Mouse (Mus musculus) MEL (cell line): ENCODE data around the gene Frmd4b. TPM values are rescaled to one million over a fixed set of nuclear protein-coding genes. Genes with fewer than 3 reads are reported as not detected.

Experiments
- DNase-seq: peaks from one replicate; pipeline ENCODE4 v3.0.0; 2011; ENCODE audit warnings: low read depth, low spot score
- H3K27ac ChIP-seq: 2 replicates; pipeline ENCODE4 v1.5.1; 2012; ENCODE audit warnings: low read depth, mild to moderate bottlenecking, control low read depth, low read length, moderate library complexity; ENCODE audit not compliant: control insufficient read depth
- H3K27me3 ChIP-seq, 2 experiments: fragments of 150-350 bp in 1 of 2; sonication (generic) in 1 of 2; 2 replicates each; pipeline ENCODE4 v1.6.1; 2012; ENCODE audit warnings: low read length in 2 of 2, mild to moderate bottlenecking in 2 of 2, improper control_type of control experiment in 1 of 2, moderate library complexity in 1 of 2; ENCODE audit not compliant: insufficient read depth in 2 of 2, control insufficient read depth in 1 of 2
- H3K36me3 ChIP-seq, 2 experiments: 2 replicates each; pipeline ENCODE4 v1.6.1; 2012 to 2014; ENCODE audit warnings: low read length in 2 of 2, improper control_type of control experiment in 1 of 2, inconsistent platforms in 1 of 2, mild to moderate bottlenecking in 1 of 2; ENCODE audit not compliant: insufficient read depth in 2 of 2, control insufficient read depth in 1 of 2
- H3K4me1 ChIP-seq, 2 experiments: fragments of 150-350 bp in 1 of 2; sonication (generic) in 1 of 2; 2 replicates each; pipeline ENCODE4 v1.6.1; 2012; ENCODE audit warnings: low read length in 2 of 2, improper control_type of control experiment in 1 of 2, mild to moderate bottlenecking in 1 of 2; ENCODE audit not compliant: insufficient read depth in 2 of 2, control insufficient read depth in 1 of 2
- H3K4me3 ChIP-seq, 2 experiments: fragments of 150-350 bp in 1 of 2; sonication (generic) in 1 of 2; 2 replicates each; pipeline ENCODE4 v1.5.1; 2012; ENCODE audit warnings: low read depth in 2 of 2, low read length in 2 of 2, mild to moderate bottlenecking in 2 of 2, moderate library complexity in 2 of 2, control low read depth in 1 of 2, improper control_type of control experiment in 1 of 2; ENCODE audit not compliant: control insufficient read depth in 1 of 2, insufficient read depth in 1 of 2
- H3K79me2 ChIP-seq: 2 replicates; pipeline ENCODE4 v1.6.1; 2012; ENCODE audit warnings: mild to moderate bottlenecking, low read length, moderate library complexity; ENCODE audit not compliant: control insufficient read depth, poor library complexity, insufficient read depth
- H3K9ac ChIP-seq: 2 replicates; pipeline ENCODE4 v1.6.1; 2012; ENCODE audit warnings: low read depth, mild to moderate bottlenecking, control low read depth, low read length, moderate library complexity; ENCODE audit not compliant: control insufficient read depth, poor library complexity, severe bottlenecking
- H3K9me3 ChIP-seq: fragments of 150-350 bp; sonication (generic); replicated peaks from 2 replicates; pipeline ENCODE4 v1.6.1; 2012; ENCODE audit warnings: mild to moderate bottlenecking, low read length, improper control_type of control experiment, moderate library complexity; ENCODE audit not compliant: insufficient read depth
- BHLHE40 ChIP-seq: IDR thresholded peaks from 2 replicates; pipeline ENCODE4 v1.6.1; 2012; ENCODE audit warnings: low read depth, mild to moderate bottlenecking, inconsistent platforms, low read length, improper control_type of control experiment, borderline replicate concordance
- CHD2 ChIP-seq: IDR thresholded peaks from 2 replicates; pipeline ENCODE4 v1.6.1; 2011; ENCODE audit warnings: low read length, improper control_type of control experiment
- E2F4 ChIP-seq: IDR thresholded peaks from 2 replicates; pipeline ENCODE4 v1.6.1; 2011; ENCODE audit warnings: low read depth, low read length, improper control_type of control experiment, borderline replicate concordance
- EP300 ChIP-seq, 2 experiments: IDR thresholded peaks; 2 replicates each; pipeline ENCODE4 v1.6.1; 2011; ENCODE audit warnings: improper control_type of control experiment in 2 of 2, low read length in 2 of 2, low read depth in 1 of 2, mild to moderate bottlenecking in 1 of 2
- GABPA ChIP-seq: IDR thresholded peaks from 2 replicates; pipeline ENCODE4 v1.6.1; 2012; ENCODE audit warnings: low read depth, mild to moderate bottlenecking, inconsistent platforms, low read length, improper control_type of control experiment, moderate library complexity
- GATA1 ChIP-seq: IDR thresholded peaks from 2 replicates; pipeline ENCODE4 v1.6.1; 2011; ENCODE audit warnings: low read depth, low read length, improper control_type of control experiment
- JUND ChIP-seq: IDR thresholded peaks from 2 replicates; pipeline ENCODE4 v1.6.1; 2011; ENCODE audit warnings: low read depth, mild to moderate bottlenecking, improper control_type of control experiment, low read length
- MAX ChIP-seq: IDR thresholded peaks from 2 replicates; pipeline ENCODE4 v1.6.1; 2011; ENCODE audit warnings: low read length, improper control_type of control experiment
- MAZ ChIP-seq: IDR thresholded peaks from 2 replicates; pipeline ENCODE4 v1.6.1; 2012; ENCODE audit warnings: low read depth, mild to moderate bottlenecking, inconsistent platforms, low read length, improper control_type of control experiment
- MXI1 ChIP-seq: IDR thresholded peaks from 2 replicates; pipeline ENCODE4 v1.6.1; 2011; ENCODE audit warnings: mild to moderate bottlenecking, low read depth, low read length, improper control_type of control experiment
- MYC ChIP-seq: IDR thresholded peaks from 2 replicates; pipeline ENCODE4 v1.6.1; 2011; ENCODE audit warnings: low read depth, mild to moderate bottlenecking, low read length, improper control_type of control experiment, moderate library complexity
- NELFE ChIP-seq: IDR thresholded peaks from 2 replicates; pipeline ENCODE4 v1.6.1; 2011; ENCODE audit warnings: low read depth, low read length, improper control_type of control experiment
- NRF1 ChIP-seq: IDR thresholded peaks from 2 replicates; pipeline ENCODE4 v1.6.1; 2014; ENCODE audit warnings: low read depth, mild to moderate bottlenecking, inconsistent platforms, low read length, improper control_type of control experiment, moderate library complexity; ENCODE audit not compliant: poor library complexity, insufficient read depth, severe bottlenecking
- POLR2A ChIP-seq, 2 experiments: IDR thresholded peaks; 2 replicates each; pipeline ENCODE4 v1.6.1; 2011 to 2012; ENCODE audit warnings: low read length in 2 of 2, mild to moderate bottlenecking in 2 of 2, control low read depth in 1 of 2, improper control_type of control experiment in 1 of 2, low read depth in 1 of 2, moderate library complexity in 1 of 2; ENCODE audit not compliant: control insufficient read depth in 1 of 2, insufficient read depth in 1 of 2, poor library complexity in 1 of 2
- POLR2AphosphoS5 ChIP-seq: IDR thresholded peaks from 2 replicates; pipeline ENCODE4 v1.6.1; 2012; ENCODE audit warnings: low read depth, borderline replicate concordance, mild to moderate bottlenecking, inconsistent platforms, low read length, moderate library complexity, mixed read lengths
- RAD21 ChIP-seq: IDR thresholded peaks from 2 replicates; pipeline ENCODE4 v1.6.1; 2011; ENCODE audit warnings: mild to moderate bottlenecking, low read depth, low read length, improper control_type of control experiment
- SIN3A ChIP-seq: IDR thresholded peaks from 2 replicates; pipeline ENCODE4 v1.6.1; 2012; ENCODE audit warnings: low read length, improper control_type of control experiment, inconsistent platforms
- SMC3 ChIP-seq: IDR thresholded peaks from 2 replicates; pipeline ENCODE4 v1.6.1; 2011; ENCODE audit warnings: low read depth, low read length, improper control_type of control experiment
- TBP ChIP-seq: IDR thresholded peaks from 2 replicates; pipeline ENCODE4 v1.8.0; 2011; ENCODE audit warnings: low read depth, low read length, improper control_type of control experiment
- UBTF ChIP-seq: IDR thresholded peaks from 2 replicates; pipeline ENCODE4 v1.6.1; 2012; ENCODE audit warnings: low read depth, mild to moderate bottlenecking, inconsistent platforms, low read length, improper control_type of control experiment, moderate library complexity, borderline replicate concordance; ENCODE audit not compliant: insufficient read depth
- USF1 ChIP-seq: IDR thresholded peaks from 2 replicates; pipeline ENCODE4 v1.6.1; 2014; ENCODE audit warnings: low read depth, mild to moderate bottlenecking, inconsistent platforms, low read length, improper control_type of control experiment, moderate library complexity
- USF2 ChIP-seq, 2 experiments: IDR thresholded peaks; 2 replicates each; pipeline ENCODE4 v1.6.1; 2011 to 2012; ENCODE audit warnings: improper control_type of control experiment in 2 of 2, low read length in 2 of 2, borderline replicate concordance in 1 of 2, inconsistent platforms in 1 of 2, low read depth in 1 of 2, mild to moderate bottlenecking in 1 of 2; ENCODE audit not compliant: insufficient read depth in 1 of 2
- ZKSCAN1 ChIP-seq: IDR thresholded peaks from 2 replicates; pipeline ENCODE4 v1.6.1; 2012; ENCODE audit warnings: low read depth, mild to moderate bottlenecking, inconsistent platforms, low read length, improper control_type of control experiment, moderate library complexity
- ZMIZ1 ChIP-seq: IDR thresholded peaks from 2 replicates; pipeline ENCODE4 v1.6.1; 2012; ENCODE audit warnings: low read depth, mild to moderate bottlenecking, inconsistent platforms, low read length, improper control_type of control experiment, moderate library complexity
- ZNF384 ChIP-seq: IDR thresholded peaks from 2 replicates; pipeline ENCODE4 v1.6.1; 2012; ENCODE audit warnings: low read depth, mild to moderate bottlenecking, inconsistent platforms, low read length, improper control_type of control experiment
- polyA plus RNA-seq, 2 experiments: library from polyadenylated mRNA; stranded (reverse) in 1 of 2; unstranded in 1 of 2; fragments of >175 nt in 1 of 2; fragments of >200 nt in 1 of 2; gene quantifications; 2 replicates each; pipeline versions ENCODE4 v1.2.1 to v1.2.4; 2012; ENCODE audit warnings: low replicate concordance in 2 of 2, low read depth in 1 of 2; ENCODE audit not compliant: insufficient read length in 2 of 2, insufficient read depth in 1 of 2, missing spikeins in 1 of 2
- total RNA-seq: library from RNA; depleted of rRNA; stranded (reverse); fragments of 300-350 nt; gene quantifications from 2 replicates; pipeline ENCODE4 v1.2.3, GENCODE M21; 2012

Frmd4b gene
- total and polyA plus RNA-seq, 3 experiments = 0.18 TPM; not detected in 2

DNA sequence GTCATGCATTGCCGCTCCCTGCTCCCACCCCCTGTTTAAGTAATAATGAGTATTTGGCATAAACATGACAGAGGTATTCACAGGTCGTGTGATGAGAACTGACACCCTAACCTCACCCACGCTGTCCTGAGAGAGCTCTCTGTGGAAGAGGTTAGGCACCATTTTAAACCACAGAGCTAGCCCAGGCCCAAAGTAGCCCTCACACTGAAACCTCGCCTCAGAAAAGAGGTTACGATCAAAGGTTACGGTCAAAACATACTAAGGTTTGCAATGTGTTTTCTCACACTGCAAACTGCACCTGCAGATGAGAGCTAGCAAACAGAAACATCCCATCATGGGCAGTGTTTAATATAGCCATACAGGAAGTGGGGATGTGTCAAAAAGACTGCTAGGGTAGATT lies 230.0 kb downstream of the Frmd4b start:
- H3K79me2 ChIP-seq = no peaks in the 10 kb centered on the region
- H3K4me3 ChIP-seq = no peak overlapping the region
- DNase-seq = no peak
- no peaks in the 10 kb centered on the region for H3K4me1 ChIP-seq
- no peak overlapping the region for H3K27ac ChIP-seq
- no peaks in the 10 kb centered on the region for H3K36me3 ChIP-seq
- H3K9ac ChIP-seq = no peak overlapping the region
- H3K9me3 ChIP-seq = no peaks in the 10 kb centered on the region
- no peak for TF ChIP-seq ZMIZ1
- TF ChIP-seq E2F4 = no peak
- TF ChIP-seq SIN3A = no peak
- no peak for TF ChIP-seq GATA1
- no peak for TF ChIP-seq UBTF
- no peak for TF ChIP-seq POLR2AphosphoS5
- no peak for TF ChIP-seq USF2 (IDR thresholded peaks at IDR 0.05; ENCODE audit: borderline replicate concordance in 1 of 2, insufficient read depth in 1 of 2, low read depth in 1 of 2, low read length in 2 of 2)
- TF ChIP-seq JUND = no peak
- TF ChIP-seq RAD21 = no peak
- TF ChIP-seq SMC3 = no peak
- TF ChIP-seq EP300 (IDR thresholded peaks at IDR 0.05; ENCODE audit: low read depth in 1 of 2, low read length in 2 of 2) = no peak
- TF ChIP-seq ZKSCAN1 = no peak
- TF ChIP-seq GABPA = no peak
- TF ChIP-seq MXI1 = no peak
- TF ChIP-seq MAZ = no peak
- no peak for TF ChIP-seq BHLHE40
- TF ChIP-seq NRF1 = no peak
- TF ChIP-seq MAX = no peak
- TF ChIP-seq USF1 = no peak
- H3K27me3 ChIP-seq = no peaks in the 10 kb centered on the region; a peak in 1 of 4 replicates

DNA sequence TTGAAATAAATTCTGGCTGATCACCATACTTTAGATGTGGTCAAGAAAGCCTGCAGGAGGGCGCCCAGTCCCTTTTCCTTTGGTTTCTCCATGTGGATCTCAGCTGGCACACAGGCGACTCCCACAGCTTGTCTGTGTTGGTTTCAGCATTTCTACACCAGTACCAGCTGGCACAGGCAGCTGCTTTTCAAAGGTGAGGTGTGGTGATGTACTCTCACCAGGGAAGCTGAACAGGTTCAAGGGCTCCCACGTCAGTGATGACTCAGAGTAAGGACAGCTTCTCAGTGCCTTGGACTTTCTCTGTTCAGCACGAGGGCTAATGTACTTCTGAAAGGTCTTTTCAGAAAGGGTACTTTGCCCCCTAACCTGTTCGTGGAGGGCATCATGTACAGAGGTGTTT lies 232.4 kb downstream of the Frmd4b start:
- no peaks in the 10 kb centered on the region for H3K9me3 ChIP-seq
- no peak overlapping the region for H3K9ac ChIP-seq
- TF ChIP-seq TBP (no peak), MAX (no peak), RAD21 (no peak), USF1 (no peak), SMC3 (no peak), POLR2A (IDR thresholded peaks at IDR 0.05; ENCODE audit: control insufficient read depth in 1 of 2, insufficient read depth in 1 of 2, low read depth in 1 of 2, low read length in 2 of 2, poor library complexity in 1 of 2) (no peak), GATA1 (no peak), ZKSCAN1 (no peak), MYC (no peak), CHD2 (no peak), MAZ (no peak), ZNF384 (no peak), NELFE (no peak)
- no peak overlapping the region for H3K27ac ChIP-seq
- no peak for DNase-seq
- H3K4me3 ChIP-seq = no peak overlapping the region
- no peaks in the 10 kb centered on the region; a peak in 1 of 4 replicates for H3K27me3 ChIP-seq
- no peaks in the 10 kb centered on the region for H3K79me2 ChIP-seq
- no peaks in the 10 kb centered on the region for H3K36me3 ChIP-seq
- H3K4me1 ChIP-seq = no peaks in the 10 kb centered on the region
